Mouse (Mus musculus) hematopoietic stem cell, adult 5-6 weeks (primary cell): Measurements from ENCODE around the gene Chka. TPM values are rescaled to one million over a fixed set of nuclear protein-coding genes. Genes with fewer than 3 reads are reported as not detected.

Experiments
- ATAC-seq, 2 experiments: fragments of 125-278 bp in 1 of 2; replicated peaks in 1 of 2; 2 replicates each; pipeline ENCODE4 v1.8.0; 2016 to 2017; ENCODE audit warnings: inconsistent platforms in 2 of 2, mild to moderate bottlenecking in 2 of 2, moderate number of reproducible peaks in 2 of 2, low read depth in 1 of 2, moderate TSS enrichment in 1 of 2; ENCODE audit not compliant: low FRiP score in 2 of 2, poor library complexity in 2 of 2, severe bottlenecking in 2 of 2, insufficient read depth in 1 of 2, low TSS enrichment in 1 of 2
- total RNA-seq: library from RNA; stranded (forward); fragments of 172-1452, 232-1000 nt; gene quantifications from 2 replicates; pipeline ENCODE4 v1.2.3, GENCODE M21; 2017

Gene Chka
- 54.7 and 61.2 TPM in 2 replicates for total RNA-seq

DNA sequence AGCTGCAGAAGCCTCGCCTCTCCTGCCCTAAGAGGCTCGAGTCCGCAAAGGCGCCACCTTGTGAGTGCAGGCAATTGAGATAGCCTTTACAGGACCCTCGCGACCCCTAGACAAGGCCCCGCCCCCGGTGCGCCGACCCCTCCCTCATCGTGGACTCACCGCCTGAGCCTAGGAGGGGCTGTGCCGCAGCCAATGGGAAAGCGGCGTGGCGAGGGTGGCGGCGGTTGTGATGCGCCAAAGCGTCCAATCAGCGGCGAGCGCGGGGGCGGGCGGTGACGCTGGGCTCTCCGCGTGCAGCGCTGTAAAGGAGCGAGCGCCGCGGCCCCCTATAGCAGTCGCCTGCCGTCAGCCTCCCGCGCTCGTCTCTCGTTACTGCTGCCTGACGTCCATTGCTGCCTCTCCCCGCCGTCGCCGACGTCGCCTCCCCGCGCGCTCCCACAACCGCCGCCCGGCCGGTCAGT lies at the start of gene Chka:
Gene Chka (plus strand): TSS at position 272 of the 461 bp plus-strand sequence.
- ATAC-seq, result peak; percentile 85 to 95

DNA sequence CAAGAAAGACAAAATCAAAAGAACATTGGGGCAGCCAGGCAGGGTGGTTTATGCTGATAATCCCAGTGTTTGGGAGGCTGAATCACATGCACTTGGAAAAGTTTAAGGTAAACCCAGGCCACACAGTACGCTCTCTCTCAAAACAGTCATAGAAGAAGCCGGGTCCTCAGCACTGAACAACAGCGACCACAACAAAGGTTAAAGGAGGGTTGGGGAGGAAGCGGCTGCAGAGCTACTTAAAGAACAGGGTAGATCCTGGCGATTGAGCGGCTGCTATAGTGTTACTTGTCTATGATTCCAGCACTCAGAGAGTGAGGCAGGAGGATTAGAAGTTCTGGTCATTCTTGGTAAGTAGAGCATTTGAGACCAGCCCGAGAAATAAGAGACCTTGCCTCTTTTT lies 46.0 kb upstream of the Chka start:
- no peak for ATAC-seq

DNA sequence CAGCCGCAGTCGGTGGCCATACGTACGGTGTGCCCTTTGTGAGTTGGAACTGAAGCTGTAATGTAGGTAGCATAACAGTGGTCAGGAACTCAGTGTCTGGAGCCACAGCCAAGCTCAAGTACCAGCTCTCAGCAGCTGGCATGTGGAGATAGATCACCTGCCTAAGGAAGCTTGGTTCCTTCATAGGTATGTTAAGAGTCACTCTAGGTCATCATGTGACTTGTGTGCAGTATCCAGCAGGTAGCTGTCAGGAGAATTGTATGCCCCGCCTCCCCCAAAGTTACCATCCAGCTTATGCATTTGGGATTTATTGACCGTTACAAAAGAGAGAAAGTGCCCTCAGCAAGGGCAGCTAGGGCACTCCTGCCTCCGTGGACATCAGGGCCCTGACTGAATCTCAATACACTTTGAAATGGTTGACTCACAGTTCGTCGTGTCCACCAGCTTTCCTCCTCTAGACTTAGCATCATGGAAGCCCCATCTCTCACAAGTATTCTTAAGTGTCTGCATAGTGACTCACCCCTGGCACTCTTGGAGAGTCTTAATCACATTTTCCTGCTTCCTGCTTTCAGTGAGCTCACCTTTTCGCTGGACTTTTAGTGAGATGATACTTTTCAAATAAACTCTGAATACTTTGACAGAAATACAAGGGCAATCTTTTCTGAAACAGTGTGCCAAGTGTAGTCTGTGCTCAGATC lies 40.9 kb upstream of the Chka start:
- no peak for ATAC-seq

DNA sequence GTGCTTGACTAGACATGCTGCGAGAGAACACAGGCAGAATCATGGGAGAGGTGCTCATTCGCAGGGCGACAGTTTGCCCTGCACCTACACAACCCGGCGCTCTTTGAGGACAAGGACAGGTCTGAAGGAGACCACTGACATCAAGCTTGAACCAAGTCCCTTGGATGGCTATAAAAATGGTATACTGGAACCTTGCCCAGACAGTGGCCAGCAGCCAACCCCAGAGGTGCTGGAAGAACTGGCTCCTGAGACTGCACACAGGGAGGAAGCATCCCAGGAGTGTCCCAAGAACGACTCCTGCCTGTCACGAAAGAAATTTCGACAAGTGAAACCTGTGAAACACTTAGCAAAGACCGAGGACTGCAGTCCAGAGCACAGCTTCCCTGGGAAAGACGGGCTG lies 37.1 kb upstream of the Chka start:
- ATAC-seq, result no peak

DNA sequence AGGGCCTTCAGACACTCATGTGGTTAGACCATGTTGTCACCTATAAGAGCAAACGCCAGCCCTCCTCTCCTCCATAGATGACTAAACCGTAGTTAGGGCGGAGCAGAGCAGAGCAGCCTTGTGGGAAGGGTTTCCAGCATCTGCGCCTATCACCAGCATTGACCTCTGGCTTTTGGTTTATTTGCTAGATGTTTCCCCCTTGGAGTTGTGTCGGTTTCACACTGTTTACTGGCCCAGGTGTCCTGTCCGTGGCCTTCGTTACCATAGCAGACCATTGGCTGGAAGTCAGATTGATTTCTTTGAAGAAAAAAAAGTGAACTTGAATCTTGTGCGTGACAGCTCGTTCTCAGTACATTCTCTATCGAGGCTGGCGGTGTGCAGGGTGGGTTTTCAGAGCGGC lies 35.7 kb upstream of the Chka start:
- no peak for ATAC-seq

DNA sequence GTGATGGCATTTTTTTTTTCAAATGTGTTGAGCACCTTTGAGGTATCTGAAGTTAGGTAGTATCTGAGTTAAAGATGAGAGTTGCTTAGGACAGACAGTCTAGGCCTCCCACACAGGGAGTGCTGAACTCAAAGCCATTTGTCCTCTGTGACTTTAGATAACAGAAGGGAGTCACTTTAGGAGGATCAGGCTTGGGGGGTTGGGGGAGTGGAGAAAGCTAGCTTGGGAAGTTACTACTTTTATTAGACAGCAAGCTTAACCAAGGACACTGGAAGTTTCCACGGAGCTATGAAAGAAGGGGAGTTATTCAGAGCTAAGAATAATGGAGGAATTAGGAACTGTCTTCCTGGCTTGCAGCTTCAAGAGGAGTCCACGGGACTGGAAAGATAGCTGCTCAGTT lies 32.5 kb upstream of the Chka start:
- no peak for ATAC-seq

DNA sequence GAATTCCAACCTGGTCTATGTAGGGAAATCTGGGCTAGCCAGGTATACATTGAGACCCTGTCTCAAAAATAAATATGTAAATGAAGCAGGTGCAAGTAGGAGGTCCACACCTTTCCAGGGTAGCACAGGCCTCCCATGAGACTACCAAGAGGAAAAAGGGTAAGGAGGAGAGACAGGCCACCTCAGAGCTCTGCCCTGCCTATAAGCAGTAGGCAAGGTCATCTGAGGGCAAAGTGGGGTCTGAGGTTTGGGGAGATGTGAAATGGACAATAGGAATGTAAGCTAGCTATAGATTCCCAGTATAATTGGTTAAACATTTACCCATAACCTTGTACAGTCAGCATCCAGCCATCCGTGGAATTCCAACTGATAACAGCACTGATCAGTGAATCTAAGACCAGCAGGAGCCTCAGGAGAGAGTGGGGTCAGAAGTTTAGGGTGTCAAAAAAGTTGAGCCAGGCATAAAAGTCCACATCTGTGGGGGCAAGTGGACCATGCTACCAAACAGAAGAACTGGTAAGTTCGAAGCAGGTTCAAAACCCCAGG lies 31.6 kb upstream of the Chka start:
- ATAC-seq, result no peak

DNA sequence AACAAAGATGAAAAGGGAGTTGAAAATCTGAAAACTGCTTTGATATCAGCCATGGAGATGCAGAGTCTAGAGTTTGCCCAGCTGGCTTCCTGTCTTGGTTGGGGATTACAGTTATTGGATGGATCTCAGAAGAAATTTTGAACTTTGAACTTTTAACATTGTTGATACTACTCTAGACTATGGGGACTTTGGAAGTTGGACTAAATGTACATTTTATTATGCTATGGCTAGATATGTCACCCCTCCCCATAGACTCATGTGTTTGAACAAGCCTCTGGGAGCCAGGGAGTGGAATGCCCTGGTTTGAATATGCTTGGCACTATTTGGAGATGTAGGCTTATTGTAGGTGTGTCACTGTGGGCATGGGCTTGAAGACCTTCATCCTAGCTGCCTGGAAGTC lies 26.5 kb upstream of the Chka start:
- ATAC-seq, result no peak

DNA sequence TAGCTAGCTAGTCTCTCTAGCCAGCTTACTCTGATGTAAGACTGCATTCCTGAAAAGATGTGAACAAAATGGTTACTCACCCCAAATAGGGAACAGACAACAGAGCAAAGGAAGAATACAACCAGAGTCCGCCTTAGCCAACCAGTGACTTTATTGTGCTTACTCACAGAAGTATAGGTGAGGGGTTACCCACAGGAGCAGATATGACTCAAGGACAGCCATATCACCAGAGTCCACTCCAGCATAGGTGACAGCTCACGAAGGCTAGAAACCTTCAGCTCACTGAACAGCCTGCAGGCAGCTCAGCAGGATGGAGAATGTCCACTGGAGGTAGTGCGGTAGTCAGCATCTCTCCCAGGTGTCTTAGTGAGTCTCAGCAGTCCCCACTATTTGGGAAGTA lies 21.7 kb upstream of the Chka start:
- no peak for ATAC-seq

DNA sequence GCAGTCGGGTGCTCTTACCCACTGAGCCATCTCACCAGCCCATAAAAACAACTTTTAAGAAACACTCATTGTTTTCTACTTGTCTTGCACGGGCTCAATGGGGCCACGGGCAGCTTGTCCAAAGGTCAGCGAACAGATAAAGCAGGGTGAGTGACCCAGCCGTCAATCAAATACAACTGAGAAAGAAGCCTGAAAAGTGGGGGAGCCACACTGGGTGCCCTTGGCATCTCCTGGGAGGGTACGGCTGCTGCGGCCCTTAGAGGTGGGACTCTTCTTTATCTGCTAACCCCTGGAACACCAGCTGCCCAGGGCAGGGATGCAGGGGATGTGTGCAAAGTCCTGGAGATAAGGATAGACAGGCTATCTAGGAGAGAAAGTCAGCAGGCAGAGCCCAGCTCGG lies 19.9 kb upstream of the Chka start:
- ATAC-seq, result no peak

DNA sequence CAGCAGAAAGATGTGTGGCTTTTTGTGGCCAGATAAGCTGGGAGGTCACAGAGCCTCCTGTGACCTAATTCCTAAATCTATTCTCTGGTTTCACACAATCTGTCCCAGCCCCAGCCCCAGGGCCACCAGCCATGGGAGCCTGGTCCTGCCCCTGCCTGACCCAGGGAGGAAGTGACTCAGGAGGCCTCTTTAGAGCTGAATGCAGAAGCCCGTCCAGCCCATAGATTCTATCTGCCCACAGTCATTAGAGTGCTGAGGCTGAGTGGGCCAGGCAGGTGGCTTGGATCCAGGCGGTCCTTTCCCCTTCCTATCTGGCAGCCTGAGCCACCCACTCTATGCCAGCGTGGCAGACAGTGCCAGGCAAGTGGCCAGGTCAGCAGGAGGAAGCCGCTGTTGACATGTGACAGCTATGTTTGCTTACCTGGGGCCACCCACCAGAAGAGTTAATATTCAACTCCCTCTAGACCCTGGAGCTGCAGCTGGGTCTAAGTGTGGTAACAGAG lies 18.7 kb upstream of the Chka start:
- peak; percentile 94 to 95 for ATAC-seq

DNA sequence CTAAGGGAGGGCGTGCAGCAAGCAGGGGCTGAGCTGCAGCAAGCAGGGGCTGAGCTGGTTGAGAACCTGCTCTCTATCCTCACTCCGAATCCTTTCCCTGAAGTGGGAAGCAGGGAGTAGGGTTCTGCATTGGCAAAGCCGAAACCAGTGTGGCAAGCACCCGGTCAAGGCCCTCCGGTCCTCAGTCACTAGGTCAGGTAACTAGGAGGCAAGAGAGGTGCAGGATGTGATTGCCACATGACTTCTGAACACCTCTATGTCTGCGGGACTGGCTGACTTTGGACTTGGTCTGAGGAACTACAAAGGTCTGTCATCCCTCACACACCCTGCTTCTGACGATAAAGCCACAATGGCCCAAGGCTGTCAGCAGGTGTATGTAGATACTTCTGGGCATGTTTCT lies 17.3 kb upstream of the Chka start:
- no peak for ATAC-seq

DNA sequence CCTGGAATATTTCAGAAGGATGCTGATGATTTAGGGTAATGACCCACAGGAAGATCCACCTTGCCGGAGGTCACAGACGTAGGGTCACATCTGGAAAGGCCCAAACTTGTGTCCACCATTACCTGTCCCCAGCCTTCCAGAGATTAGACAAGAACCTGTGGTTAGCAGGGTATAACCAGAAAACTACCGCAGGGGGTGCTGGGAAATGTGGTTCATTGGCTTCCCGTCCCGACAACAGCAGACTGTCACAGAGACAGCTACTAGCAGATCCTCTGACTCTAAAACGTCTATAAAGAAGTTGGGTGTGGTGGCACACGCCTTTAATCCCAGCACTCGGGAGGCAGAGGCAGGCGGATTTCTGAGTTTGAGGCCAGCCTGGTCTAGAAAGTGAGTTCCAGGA lies 14.8 kb upstream of the Chka start:
- ATAC-seq, result no peak

DNA sequence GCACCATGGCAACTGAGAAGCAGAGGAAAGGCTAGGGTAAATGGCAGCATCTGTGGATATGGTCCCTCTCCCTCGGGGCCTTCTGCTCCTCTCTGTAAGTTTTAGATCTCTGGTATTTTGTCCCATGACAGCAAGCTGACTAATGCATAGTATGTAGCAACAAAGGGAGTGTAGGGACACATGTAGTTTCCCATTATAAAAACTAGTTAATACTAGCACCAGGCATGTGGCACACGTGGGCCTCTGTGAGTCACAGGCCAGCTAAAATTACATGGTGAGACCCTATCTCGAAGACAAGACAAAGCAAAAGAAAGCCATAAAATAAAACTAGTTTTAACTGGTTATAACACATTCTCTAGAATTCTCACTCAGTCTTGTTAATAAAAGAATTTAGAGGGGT lies 12.6 kb upstream of the Chka start:
- ATAC-seq, result no peak

DNA sequence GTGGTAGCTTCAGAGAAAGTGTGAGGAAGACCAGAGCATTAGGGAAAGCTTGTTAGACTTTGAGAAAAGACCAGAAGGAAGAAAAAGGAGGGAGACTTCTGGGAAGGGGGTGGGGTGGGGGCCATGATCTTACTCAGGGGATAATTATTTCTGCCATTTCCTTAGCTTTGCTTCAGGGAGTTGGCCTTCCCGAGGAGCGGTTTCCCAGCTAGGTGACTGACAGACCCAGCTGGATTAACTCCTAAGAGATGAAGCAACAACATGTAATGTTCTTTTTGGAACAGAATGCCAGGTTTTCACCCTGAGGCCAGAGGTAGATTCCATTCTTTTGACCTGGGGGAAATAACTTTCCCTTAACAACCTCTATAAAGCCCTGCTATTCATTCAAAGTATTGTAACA lies 11.9 kb upstream of the Chka start:
- ATAC-seq, result no peak

DNA sequence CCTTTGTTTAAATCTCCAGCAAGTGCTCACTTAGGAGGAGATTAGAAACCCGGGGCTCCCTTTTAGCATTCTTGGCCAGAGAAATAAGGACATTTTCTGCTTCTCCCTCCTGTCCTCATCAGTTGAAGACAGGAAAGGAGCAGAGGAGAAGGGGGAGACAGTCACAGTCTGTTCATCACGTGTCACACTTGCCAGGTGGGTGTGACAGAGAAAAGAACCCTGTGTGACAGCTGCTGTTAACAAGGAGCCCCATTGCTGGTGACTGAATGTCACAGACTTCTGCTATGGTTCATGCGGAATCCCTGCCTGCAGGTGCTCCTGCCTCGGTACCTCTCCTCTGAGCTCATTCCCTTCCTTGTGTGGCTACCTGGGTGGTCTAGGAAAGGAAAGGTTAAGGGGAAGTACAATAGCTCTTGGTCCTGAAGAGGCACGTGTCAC lies 11.3 kb upstream of the Chka start:
- ATAC-seq, result no peak

DNA sequence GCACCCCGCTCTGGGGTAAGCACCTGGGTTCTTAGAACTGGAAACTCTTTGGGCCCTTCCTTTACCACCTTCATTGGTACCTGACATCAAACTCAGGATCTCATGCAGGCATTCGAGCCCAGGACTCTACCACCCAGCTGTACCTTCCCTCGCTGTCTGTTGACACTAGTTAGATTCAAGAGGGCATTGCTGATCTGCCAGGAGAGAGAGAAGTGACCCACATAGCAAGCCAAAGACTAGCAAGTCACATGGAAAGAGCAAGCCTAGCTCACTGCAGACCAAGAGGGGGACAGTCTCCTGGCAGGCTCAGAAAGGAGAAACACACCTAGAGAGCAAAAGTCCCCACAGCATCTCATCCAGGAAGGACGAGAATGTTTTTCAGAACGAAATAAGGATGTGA lies 10.9 kb upstream of the Chka start:
- ATAC-seq, result no peak

DNA sequence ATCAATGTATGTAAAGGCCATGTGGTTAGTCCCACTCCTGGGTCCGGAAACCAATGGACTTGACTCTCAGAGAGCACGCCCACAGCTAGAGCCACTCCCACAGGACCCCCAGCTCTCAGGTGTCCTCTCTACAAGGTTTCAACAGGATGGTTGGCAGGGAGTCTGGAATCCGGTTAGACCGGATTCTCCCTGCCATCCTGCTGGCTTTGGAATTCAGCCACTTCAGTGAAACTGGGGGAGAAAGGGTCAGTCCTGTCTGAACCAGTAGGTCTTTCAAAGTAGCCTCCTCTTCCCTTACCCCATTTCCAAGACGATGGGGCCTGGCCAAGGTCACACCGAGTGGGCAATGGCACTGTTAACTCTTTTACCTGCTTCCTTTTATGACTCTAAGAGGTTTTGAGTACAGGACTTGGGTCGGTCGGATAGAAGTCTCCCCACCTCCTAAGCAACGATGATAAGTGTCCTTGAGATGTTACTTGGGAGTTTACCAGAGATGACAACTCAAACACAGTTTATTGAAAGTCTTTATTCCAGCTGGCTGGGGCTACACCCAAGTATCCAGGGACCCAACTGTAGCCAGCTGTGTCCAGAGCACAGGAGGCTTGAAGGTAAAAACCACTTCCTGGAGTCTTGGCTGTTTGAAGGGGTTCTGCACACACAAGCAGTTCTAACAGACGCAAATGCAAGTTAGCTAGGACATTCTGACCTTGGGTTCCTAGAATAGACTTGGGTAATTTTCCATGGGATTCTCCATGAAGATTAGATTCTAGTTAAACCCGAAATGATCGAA lies 9.0 kb upstream of the Chka start:
- no peak for ATAC-seq
